Mouse (Mus musculus) right cerebral cortex, postnatal 36 days (tissue): Measurements from ENCODE around the gene Pank1.

Source experiments
- DNase-seq, 2 experiments: peaks; one replicate each; pipeline ENCODE4 v3.0.0; 2022; ENCODE audit warnings: low spot score in 2 of 2, mixed read lengths in 1 of 2

Pank1 gene

DNA sequence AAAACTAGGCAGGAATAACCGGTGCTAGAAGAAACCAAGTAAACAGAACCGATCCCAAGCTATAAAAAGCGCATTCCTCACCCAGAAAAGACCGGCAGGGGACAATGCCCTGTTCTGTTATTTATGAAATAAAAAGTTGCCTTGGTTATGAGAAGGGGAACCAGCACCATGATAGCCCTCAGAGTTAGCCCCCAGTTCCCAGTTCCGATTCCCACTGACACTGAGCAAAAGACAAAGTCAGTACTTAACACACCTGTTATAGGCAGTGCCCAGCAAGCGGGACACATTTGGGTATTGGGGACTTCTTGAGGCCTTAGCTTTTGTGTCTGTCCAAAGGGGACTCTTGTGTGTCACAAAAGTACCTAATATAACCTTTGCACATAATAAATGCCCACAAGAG lies 369 bp upstream of the Pank1 start:
- DNase-seq: no peak

DNA sequence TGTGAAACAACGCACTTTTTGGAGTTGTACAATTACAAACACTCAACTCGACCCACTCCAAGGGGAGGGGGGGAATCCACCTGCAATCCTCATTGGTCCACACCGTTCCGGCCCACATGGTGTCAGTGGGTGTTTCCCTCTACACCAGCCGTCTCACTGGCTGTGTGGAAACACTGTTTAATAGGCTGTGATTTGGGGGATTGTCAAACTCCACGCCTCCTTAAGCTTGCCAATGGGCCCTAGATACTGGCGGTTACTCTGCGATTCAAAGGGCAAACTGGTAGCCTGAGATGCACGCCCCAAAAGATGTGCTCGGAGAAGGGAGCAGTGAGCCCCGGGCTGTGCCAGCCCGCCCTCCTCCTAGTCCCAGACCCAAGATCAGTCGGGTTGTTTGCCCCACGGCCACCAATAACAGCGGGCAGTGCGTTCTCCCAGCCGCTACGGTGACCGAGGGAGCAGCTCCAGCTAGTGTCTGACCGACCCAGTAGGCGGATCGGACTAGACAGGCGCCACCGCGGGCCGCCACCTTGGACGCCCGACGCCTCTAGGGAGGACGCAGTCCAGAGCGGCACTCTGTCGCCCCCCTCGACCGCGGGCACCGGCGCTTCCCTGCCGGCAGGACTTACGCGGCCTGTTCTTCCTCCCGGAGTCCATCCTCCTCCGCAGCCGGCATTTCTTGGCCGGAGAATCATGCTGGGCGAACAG lies 1.2 kb downstream of the Pank1 start:
- DNase-seq: peak; percentile 83 to 91

DNA sequence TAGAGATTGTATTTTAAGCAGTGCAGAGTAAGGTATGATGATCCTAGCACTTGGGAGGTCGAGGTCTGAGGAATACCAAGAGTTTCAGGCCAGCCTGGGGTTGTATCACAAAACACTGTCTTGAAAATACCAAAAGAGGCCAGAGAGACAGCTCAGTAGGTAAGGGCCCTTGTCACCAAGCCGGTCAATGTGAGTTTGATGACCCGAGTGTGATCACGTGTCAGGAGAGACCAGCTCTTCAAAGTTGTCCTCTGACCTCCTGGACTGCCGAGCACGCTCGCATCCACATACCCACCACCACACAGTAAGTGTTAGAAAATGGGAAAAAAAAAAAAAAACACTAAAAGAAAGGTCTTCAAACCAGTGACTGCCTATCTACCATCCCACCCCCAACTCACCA lies 2.6 kb downstream of the Pank1 start:
- no peak for DNase-seq

DNA sequence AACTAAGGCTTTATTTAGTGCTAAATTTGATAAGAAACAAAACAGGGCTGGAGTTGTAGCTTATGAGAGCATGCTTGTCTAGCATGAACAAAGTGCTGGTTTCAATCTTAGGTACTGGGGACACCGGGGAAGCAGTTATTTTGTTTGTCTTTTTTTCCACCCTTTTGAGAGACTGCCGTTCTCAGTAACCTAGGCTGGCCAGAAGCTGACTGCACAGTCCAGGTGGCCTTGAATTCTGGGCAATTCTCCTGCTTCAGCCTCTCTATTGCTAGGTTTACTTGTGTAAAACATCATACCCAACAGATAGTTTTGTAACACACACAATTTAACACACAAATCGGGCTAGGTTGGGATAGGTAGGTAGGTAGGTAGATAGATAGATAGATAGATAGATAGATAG lies 9.9 kb downstream of the Pank1 start:
- DNase-seq: no peak

DNA sequence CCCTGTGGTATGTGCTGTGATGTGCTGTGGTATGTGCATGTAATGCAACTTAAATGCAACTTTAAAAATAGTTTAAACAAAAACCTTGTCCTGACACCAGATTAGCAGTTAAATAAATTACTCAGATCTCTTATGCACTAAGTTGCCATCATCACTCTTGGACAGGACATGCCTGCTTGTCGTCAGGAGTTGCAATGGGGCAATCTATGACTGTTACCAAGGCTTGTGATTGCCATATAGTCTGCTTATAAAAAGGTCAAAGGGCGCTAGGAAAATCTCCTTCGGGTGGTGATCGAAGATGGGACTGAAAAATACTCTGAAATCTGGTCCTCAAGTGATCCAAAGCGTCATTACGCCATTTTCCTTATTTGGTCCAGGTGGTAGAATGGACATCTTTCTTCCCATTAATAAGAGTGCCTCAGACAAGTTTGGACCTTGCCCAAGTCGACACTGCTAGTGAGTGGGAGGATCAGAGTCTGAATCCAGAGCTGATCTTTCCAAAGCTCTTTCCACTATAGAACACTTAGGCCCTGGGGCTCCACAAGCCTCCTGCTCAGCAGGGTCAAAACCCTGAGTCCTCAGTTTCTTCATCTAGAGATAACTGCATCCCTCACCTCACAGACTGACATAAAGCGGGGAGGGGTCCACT lies 11.0 kb downstream of the Pank1 start:
- no peak for DNase-seq

DNA sequence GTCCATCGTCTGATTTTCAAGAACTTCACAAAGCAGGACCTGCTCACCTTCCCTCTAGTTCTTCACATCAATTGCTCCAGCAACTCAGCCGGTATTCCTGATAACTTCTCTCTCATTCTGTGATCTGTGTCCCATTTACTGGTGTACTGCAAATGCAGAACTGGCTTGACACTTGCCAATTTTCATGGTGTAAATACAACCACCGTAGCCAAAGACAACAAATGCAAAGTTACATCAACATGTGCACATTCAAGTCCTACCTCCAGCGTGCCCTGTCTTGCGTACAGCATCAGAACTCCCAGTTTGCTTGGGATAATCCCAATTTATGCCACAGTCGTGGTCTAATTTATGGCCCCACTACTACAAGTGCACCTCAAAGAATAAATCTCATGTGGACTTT lies 15.5 kb downstream of the Pank1 start:
- no peak for DNase-seq

DNA sequence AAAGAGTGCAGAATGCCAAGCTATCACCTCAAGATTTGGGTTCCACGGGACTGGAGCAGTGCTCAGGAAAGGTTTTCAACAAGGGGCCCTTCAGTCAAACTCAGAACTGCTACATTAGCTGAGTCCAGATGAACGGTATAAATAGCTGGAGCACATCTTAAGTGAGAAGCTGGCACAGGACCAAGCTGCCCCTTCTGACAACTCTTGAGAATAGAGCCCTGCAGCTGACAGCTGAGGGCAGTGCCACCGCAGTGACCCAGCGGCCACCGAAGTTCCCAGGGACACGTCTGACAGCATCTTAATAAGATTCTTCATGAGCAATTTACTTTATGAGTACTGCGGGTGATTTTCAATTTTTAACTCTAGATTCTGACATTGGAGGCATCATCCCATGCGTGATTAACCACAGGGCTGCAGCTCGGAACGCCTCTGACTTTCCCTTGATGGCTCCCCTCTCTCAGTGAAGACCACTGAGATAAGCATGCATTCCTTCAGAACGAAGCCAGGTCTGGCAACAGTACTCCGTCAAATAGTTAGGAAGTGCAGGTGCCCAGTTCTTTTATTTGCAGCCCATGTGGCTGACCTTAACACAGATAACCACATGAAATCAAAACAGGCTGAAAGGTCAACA lies 23.1 kb downstream of the Pank1 start:
- DNase-seq: no peak

DNA sequence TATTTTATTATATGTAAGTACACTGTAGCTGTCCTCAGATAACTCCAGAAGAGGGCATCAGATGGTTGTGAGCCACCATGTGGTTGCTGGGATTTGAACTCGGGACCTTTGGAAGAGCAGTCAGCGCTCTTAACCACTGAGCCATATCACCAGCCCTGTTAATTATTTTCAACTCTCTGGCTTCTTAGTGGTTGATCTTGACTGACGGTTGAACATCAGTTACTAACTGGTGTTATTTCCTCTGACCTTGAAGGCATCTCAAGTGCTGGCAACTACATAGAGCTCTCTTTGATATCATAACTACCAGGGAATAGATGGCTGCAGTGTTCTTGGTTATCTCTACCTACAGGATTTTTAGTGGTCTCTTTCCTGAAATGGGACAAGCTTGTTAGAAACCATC lies 28.1 kb downstream of the Pank1 start:
- no peak for DNase-seq

DNA sequence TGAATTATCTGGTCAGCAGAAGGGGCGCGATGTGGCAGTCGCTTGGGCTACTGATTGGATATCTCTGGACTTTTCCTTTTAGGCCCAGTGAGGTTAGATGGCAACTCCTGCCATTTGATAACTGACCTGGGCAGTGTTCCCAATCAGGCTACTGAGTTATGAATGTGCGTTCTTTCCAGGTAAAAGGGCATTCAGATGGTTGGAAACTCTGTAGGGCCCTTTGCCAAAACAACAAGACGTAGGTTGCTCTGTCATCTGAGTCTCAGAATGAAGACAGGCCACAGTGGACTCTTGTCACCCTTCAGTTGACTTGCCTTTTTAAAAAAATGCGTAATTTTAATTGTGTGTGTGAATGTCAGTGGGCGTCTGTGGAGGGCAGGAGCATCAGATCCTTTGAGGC lies 29.8 kb downstream of the Pank1 start:
- no peak for DNase-seq

DNA sequence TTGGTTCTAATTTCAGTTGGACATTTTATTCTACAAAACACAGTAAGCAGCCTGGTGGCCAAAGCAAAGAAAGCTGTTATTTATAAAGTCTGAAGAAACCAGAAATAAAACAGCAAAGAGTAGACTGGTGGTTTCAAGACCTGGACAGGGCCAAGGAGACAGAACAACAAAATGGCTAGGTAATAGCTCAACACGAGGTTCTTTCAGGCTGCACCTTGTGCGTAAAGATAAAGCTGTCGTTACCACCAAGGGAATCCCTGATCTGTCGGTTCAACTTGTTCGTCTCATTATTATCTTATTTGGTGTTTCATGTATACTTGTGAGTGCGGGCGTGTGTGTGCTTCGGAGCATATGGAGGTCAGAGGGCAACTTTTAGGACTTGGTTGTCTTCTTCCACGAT lies 31.1 kb downstream of the Pank1 start:
- no peak for DNase-seq

DNA sequence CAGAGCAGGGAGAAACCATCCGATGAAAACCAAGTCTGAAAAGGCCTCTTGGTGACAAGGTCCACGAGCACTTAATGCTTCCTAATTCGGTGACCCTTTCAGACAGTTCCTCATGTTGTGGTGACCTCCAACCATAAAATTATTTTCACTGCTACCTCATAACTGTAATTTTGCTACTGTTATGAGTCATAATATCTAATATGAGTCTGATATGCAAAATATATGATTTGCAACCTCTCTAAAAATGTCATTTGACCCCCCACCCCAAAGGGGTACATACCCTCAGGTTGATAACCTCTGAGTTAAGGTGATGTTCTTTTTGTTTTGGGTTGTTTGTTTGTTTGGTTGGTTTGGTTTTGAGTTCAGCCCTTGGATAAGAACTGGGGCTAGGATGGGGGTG lies 32.2 kb downstream of the Pank1 start:
- DNase-seq: no peak

DNA sequence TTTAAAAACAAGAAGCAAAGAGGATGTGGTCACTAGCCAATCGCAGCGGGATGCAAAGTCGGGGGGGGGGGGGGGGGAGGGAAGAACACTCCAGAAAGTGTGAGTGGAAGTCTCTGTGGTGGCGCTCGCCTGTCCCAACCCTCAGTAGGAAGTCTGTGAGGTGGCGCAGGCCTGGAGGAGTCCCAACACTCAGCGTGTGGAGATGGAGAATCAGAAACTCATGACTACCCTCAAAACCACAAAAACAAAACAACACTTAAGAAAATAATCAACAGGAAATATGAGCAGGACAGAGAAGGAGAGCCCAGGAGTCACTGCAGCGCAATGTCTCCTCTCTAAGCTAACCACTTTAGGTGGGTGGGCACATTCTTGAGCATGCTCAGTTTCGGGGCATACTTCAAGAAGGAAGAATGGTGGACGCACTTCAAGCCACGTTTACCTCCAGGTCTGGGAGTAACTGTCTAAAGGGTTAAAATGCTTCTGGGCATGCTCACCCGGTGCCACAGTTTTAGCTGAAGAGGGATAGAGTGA lies 32.7 kb downstream of the Pank1 start:
- DNase-seq: no peak

DNA sequence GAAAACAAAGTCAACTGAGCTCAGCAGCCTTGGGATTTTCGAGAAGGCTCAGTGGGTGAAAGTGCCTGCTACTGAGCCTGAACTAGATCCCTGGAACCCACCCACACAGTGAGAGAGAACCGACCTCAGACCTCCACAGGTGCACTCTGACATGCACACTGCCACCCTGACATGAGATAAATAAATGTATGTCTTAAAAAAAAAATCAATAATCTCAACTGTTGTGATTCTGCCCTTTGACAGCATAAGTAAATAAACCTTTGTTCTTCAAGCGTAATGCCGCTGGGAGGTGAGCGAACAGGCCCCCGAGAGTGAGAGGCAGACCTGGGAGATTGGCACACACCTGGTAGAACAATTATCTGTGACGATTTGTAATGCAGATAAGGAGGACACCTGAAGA lies 33.2 kb downstream of the Pank1 start:
- DNase-seq: no peak

DNA sequence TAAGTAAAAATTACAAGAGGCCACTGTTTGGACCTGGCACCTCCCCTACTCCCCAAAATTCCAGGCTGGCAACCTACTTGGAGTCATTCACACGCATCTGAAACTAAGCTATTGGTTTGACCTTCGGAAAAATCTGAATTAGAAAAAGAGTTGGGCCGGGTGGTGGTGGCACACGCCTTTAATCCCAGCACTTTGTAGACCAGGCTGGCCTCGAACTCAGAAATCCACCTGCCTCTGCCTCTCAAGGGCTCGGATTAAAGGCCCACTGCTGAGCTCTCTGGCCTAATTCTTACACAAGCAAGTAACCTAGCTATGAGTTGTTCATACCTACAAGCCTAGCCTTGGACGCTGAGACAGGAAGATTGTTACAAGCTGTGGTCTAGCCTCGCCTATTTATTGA lies 33.9 kb downstream of the Pank1 start:
- DNase-seq: no peak

DNA sequence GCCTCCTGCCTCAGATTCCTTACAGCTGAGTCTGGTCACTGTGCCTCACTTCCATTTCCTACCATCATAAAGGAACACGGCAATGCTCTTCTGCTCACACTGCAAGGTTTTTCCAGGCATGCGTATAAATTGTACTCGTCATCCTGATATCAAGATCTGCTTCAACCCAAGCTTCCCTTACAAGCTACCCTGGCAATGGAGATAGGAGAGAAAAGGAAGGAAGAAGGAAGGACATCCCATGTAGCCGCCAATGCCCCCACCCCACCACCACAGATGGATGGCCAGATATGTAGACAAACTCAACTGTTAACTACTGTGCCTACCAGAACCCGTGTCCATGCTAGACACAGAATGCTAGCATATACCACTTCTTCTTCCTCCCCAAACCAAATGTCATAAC lies 34.5 kb downstream of the Pank1 start:
- DNase-seq: no peak

DNA sequence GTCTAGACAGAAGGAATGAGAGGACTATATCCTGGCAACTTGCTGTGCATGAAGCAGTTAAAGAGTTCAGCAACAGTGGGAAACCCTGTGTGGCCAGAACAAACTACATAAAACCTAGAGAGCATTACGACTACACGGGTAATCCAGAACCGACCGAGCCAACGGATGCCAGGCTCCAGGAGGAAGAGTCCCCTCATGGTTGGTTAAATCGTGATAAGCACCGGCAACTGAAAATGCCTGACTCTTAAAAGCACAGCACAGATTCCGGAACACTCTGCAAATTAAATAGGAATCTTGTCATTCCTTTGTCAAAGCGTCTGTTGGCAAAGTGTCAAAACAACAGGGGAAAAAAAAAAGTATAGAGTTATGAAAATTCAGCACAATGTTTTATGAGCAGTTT lies 35.2 kb downstream of the Pank1 start:
- DNase-seq: no peak

DNA sequence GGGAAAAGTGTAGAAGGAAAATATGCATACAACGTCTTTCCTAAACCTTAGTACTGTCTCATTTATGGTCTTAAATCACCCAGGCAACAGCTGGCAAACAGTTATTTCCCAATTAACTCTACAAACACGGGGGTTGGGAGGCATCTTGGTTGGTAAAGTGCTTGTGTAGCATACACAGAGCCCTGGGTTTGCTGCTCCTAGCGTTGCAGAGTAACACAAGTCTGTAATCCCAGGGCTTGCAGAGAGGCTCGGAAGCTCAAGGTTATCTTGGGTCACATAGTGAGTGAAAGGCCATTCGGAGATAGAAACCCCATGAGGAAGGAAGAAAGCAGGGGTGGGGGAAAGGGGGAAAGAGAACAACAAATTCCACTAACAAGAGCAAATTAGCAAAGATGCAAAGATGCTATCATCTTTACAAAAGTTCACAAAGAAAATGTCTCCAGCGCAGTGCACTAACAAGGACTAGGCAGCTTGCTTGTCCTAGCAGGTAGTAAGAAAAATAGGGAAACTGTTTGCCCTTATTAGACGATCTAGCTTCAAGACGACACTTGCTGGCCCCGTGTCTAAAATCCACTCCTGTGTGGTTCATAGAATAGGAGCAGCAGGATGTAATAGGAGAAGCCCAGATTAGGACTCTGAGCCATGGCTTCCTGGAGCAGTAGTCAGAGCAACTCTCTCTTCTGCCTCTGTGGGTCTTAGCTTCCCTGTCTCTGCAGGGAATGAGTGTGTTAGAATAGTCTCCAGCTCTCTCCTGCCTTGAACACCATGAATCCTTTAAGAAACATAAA lies 37.3 kb downstream of the Pank1 start:
- DNase-seq: no peak

DNA sequence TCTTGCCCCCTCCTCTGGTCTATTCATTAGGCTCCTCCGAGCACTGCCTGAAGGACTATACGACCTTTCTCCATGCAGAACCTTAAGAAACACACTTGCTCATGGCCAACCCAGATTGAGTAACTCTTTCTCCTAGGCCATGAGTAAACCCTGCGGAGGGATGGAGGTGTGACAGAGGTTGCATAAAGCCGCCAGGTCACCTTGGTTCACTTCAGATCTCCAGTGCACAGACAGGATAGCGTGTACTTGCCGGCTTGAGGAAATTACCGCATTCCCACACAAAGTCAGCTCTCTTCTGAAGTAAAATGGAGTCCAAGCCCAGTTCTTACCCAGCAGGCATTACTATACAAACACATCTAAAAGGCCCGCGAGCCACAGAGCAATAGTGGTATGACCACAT lies 40.6 kb downstream of the Pank1 start:
- no peak for DNase-seq

DNA sequence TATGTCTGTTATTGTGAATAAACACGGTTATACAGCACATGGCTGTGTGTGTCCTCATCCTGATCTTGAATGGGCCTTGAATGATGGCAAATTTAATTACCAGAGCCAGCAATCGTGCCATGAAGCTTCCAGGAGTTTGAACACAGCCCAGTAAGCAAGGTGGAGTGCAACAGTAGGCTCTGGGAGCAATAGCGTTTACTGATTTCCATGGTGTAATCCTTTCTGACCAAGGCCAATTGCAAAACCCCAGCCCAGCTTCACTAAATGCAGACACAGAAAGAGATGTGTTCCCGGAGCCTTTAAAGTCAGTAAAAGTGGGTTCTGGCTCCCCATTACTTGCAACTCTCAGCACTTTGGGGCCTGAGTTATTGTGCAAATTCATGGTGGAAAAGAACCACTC lies 47.6 kb downstream of the Pank1 start:
- no peak for DNase-seq

DNA sequence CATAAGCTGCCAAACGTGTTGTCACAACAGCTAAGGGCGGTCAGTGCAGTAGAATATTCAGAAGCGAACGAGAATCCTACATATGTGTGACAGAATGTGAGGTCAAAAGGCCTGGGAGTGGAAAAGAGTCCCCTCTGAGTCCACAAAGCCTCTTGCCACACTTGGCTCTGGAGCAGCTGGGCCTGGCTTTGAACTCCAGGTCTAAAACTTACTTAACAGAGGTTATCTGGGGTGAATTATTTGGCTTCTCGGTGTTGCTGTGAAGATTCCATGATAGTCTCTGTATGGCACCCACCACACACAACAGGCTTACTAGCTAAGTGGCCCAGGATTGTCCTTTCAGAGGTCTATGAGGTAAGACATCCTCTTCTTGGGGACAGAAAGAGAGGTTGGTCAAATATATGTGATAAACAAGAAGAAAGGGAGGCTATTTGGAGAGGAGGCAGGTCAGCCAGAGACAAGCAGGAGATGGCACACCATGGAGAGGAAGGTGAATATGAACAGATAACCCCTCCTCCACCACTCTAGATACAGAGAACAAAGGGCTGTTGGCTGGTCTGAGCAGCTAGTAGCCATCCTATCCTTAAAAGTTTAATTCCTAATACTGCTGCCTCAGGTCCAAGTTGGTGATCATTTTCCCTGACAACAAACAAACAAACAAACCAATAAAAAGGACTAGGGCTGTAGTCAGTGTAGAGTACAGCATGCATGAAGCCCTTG lies 51.2 kb downstream of the Pank1 start:
- DNase-seq: no peak

DNA sequence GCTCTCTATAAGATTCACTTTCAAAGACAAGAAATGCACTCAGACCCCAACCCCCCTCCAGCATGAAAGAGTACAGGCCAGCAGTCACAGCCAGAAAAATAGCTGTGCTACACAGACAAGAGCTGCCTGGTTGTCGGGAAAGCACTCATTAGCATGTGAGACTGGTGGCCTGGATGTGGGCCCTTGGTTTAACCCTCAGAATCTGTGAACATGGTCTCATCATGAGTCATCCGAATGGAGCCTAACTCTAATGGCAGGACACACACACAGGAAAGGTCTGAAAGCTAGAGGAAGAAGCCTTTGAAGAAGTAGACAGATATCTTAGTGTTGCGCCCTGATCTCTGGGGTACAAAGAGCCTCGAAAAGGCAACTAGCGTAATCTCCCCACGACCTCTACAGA lies 51.8 kb downstream of the Pank1 start:
- no peak for DNase-seq
